Mouse (Mus musculus) liver, adult 2 months (tissue): ENCODE measurements around the gene Cmip.

ENCODE experiments used
- CTCF ChIP-seq: fragments of 200-500 bp; IDR thresholded peaks from 2 replicates; pipeline ENCODE4 v1.5.1; 2011; ENCODE audit warnings: low read depth, low read length, control low read depth
- POLR2A ChIP-seq: fragments of 200-500 bp; IDR thresholded peaks from 2 replicates; pipeline ENCODE4 v1.6.1; 2011; ENCODE audit warnings: low read length, control low read depth; ENCODE audit not compliant: insufficient read depth; ENCODE audit errors: extremely low read depth

GRCm38 (mm10) chr8:117356109-117356672 is 99.3 kb downstream of the Cmip start:
- no peak for TF ChIP-seq CTCF
- no peak for TF ChIP-seq POLR2A
